Mouse (Mus musculus): ENCODE measurements around the gene Prss37. TPM values are rescaled to one million over a fixed set of nuclear protein-coding genes. Genes with fewer than 3 reads are reported as not detected.

Gene Prss37
- polyA plus RNA-seq (2016; fragmentation: Nextera tagmentation; extraction: Ambion mirVana), result not detected in 2 replicates

GRCm38 (mm10) chr6:40519408-40519807, at the start of gene Prss37:
TSS of gene Prss37 (minus strand) at chr6:40519508.
- H3K9ac ChIP-seq, result no peak within 1 kb of the TSS
- no peak within 1 kb of the TSS for H3K27ac ChIP-seq (ENCODE audit: poor library complexity, severe bottlenecking)
- no peaks in the 10 kb centered on the region for H3K36me3 ChIP-seq
- WGBS, result 87% methylated on average over 1 of the region's 1 CpGs
- H3K9me3 ChIP-seq (replicated peaks), result no peaks in the 10 kb centered on the region
- no peak within 1 kb of the TSS for H3K4me3 ChIP-seq
- ATAC-seq (ENCODE audit: insufficient number of reproducible peaks, low FRiP score), result no peak
- H3K4me1 ChIP-seq (replicated peaks), result no peaks in the 10 kb centered on the region
- no peaks in the 10 kb centered on the region for H3K27me3 ChIP-seq (replicated peaks)
- H3K4me2 ChIP-seq, result no peak within 1 kb of the TSS

GRCm38 (mm10) chr6:40554950-40555349, 35.6 kb upstream of the Prss37 start, which contains the start of gene Olfr461:
TSS of gene Olfr461 (minus strand) at chr6:40555050.
- H3K4me2 ChIP-seq, result no peak within 1 kb of the TSS
- H3K36me3 ChIP-seq, result no peaks in the 10 kb centered on the region
- ATAC-seq (ENCODE audit: insufficient number of reproducible peaks, low FRiP score), result no peak
- no peaks in the 10 kb centered on the region for H3K4me1 ChIP-seq (replicated peaks)
- 70% methylated on average over 2 of the region's 2 CpGs for WGBS
- H3K27me3 ChIP-seq (replicated peaks), result no peaks in the 10 kb centered on the region
- H3K4me3 ChIP-seq, result no peak within 1 kb of the TSS
- H3K27ac ChIP-seq (ENCODE audit: poor library complexity, severe bottlenecking), result no peak within 1 kb of the TSS
- no peak within 1 kb of the TSS for H3K9ac ChIP-seq
- no peaks in the 10 kb centered on the region for H3K9me3 ChIP-seq (replicated peaks)

GRCm38 (mm10) chr6:40544690-40545089, 25.4 kb upstream of the Prss37 start:
- no peak for ATAC-seq (ENCODE audit: insufficient number of reproducible peaks, low FRiP score)
- no peaks in the 10 kb centered on the region for H3K27me3 ChIP-seq (replicated peaks)
- H3K36me3 ChIP-seq, result no peaks in the 10 kb centered on the region
- no peak overlapping the region for H3K4me2 ChIP-seq
- H3K27ac ChIP-seq (ENCODE audit: poor library complexity, severe bottlenecking), result no peak overlapping the region
- no peak overlapping the region for H3K4me3 ChIP-seq
- H3K9ac ChIP-seq, result no peak overlapping the region
- 76% methylated on average over 10 of the region's 10 CpGs for WGBS
- no peaks in the 10 kb centered on the region for H3K4me1 ChIP-seq (replicated peaks)
- H3K9me3 ChIP-seq (replicated peaks), result no peaks in the 10 kb centered on the region

GRCm38 (mm10) chr6:40493229-40493628, 26.1 kb downstream of the Prss37 start, which contains the start of gene Tas2r108:
TSS of gene Tas2r108 (plus strand) at chr6:40493529.
- no peaks in the 10 kb centered on the region for H3K9me3 ChIP-seq (replicated peaks)
- H3K4me2 ChIP-seq, result no peak within 1 kb of the TSS
- H3K36me3 ChIP-seq, result no peaks in the 10 kb centered on the region
- H3K9ac ChIP-seq, result no peak within 1 kb of the TSS
- H3K27me3 ChIP-seq (replicated peaks), result no peaks in the 10 kb centered on the region
- H3K4me3 ChIP-seq, result no peak within 1 kb of the TSS
- H3K4me1 ChIP-seq (replicated peaks), result no peaks in the 10 kb centered on the region
- WGBS, result 76% methylated on average over 3 of the region's 3 CpGs
- ATAC-seq (ENCODE audit: insufficient number of reproducible peaks, low FRiP score), result no peak
- H3K27ac ChIP-seq (ENCODE audit: poor library complexity, severe bottlenecking), result no peak within 1 kb of the TSS

- H3K4me3 ChIP-seq, result no peak within 1 kb of the TSS
- H3K9me3 ChIP-seq (replicated peaks), result no peaks in the 10 kb centered on the region
- no peaks in the 10 kb centered on the region for H3K36me3 ChIP-seq
- H3K27ac ChIP-seq (ENCODE audit: poor library complexity, severe bottlenecking), result no peak within 1 kb of the TSS
- no peak within 1 kb of the TSS for H3K9ac ChIP-seq
- no peaks in the 10 kb centered on the region for H3K27me3 ChIP-seq (replicated peaks)
- no peak for ATAC-seq (ENCODE audit: insufficient number of reproducible peaks, low FRiP score)
- no peaks in the 10 kb centered on the region for H3K4me1 ChIP-seq (replicated peaks)
- no peak within 1 kb of the TSS for H3K4me2 ChIP-seq
Observed at GRCm38 (mm10) chr6:40490933-40491332, 28.4 kb downstream of the Prss37 start, which contains the start of gene Tas2r137. TSS of gene Tas2r137 (plus strand) at chr6:40491233.

GRCm38 (mm10) chr6:40482318-40482717, 37.0 kb downstream of the Prss37 start:
- no peaks in the 10 kb centered on the region for H3K27me3 ChIP-seq (replicated peaks)
- WGBS, result 89% methylated on average over 5 of the region's 5 CpGs
- no peaks in the 10 kb centered on the region for H3K4me1 ChIP-seq (replicated peaks)
- no peak overlapping the region for H3K27ac ChIP-seq (ENCODE audit: poor library complexity, severe bottlenecking)
- H3K4me3 ChIP-seq, result no peak overlapping the region
- no peaks in the 10 kb centered on the region for H3K9me3 ChIP-seq (replicated peaks)
- peaks cover 55% of the 10 kb centered on the region for H3K36me3 ChIP-seq
- no peak overlapping the region for H3K9ac ChIP-seq
- no peak overlapping the region for H3K4me2 ChIP-seq
- no peak for ATAC-seq (ENCODE audit: insufficient number of reproducible peaks, low FRiP score)

GRCm38 (mm10) chr6:40479705-40480104, 39.6 kb downstream of the Prss37 start:
- Histone ChIP-seq H3K27me3 (replicated peaks) (no peaks in the 10 kb centered on the region), H3K4me3 (no peak overlapping the region), H3K4me1 (replicated peaks) (no peaks in the 10 kb centered on the region), H3K27ac (ENCODE audit: poor library complexity, severe bottlenecking) (no peak overlapping the region), H3K9ac (no peak overlapping the region), H3K4me2 (no peak overlapping the region), H3K36me3 (peaks cover 66% of the 10 kb centered on the region), H3K9me3 (replicated peaks) (no peaks in the 10 kb centered on the region)
- ATAC-seq (ENCODE audit: insufficient number of reproducible peaks, low FRiP score), result no peak
- WGBS, result 80% methylated on average over 1 of the region's 1 CpGs

- ATAC-seq (ENCODE audit: insufficient number of reproducible peaks, low FRiP score), result no peak
- H3K4me2 ChIP-seq, result no peak overlapping the region
- peaks cover 55% of the 10 kb centered on the region for H3K36me3 ChIP-seq
- no peak overlapping the region for H3K9ac ChIP-seq
- 85% methylated on average over 4 of the region's 4 CpGs for WGBS
- H3K4me1 ChIP-seq (replicated peaks), result peaks cover 4% of the 10 kb centered on the region
- H3K27me3 ChIP-seq (replicated peaks), result no peaks in the 10 kb centered on the region
- H3K9me3 ChIP-seq (replicated peaks), result no peaks in the 10 kb centered on the region
- no peak overlapping the region for H3K27ac ChIP-seq (ENCODE audit: poor library complexity, severe bottlenecking)
- H3K4me3 ChIP-seq, result no peak overlapping the region
Observed at GRCm38 (mm10) chr6:40476132-40476531, 43.2 kb downstream of the Prss37 start.

- Histone ChIP-seq H3K4me1 (replicated peaks) (peaks cover 4% of the 10 kb centered on the region), H3K9me3 (replicated peaks) (no peaks in the 10 kb centered on the region), H3K9ac (peak overlapping the region; percentile 84), H3K4me3 (peak overlapping the region; percentile 70), H3K4me2 (peak overlapping the region; percentile 80), H3K36me3 (peaks cover 30% of the 10 kb centered on the region), H3K27ac (ENCODE audit: poor library complexity, severe bottlenecking) (peak overlapping the region; percentile 93), H3K27me3 (replicated peaks) (no peaks in the 10 kb centered on the region)
- WGBS, result under 1% methylated on average over 7 of the region's 7 CpGs
- no peak for ATAC-seq (ENCODE audit: insufficient number of reproducible peaks, low FRiP score)
Observed at GRCm38 (mm10) chr6:40471720-40472010, 47.6 kb downstream of the Prss37 start.

GRCm38 (mm10) chr6:40470916-40471719, 48.2 kb downstream of the Prss37 start, which contains the start of gene Ssbp1:
TSS of gene Ssbp1 (plus strand) at chr6:40471352.
- H3K9me3 ChIP-seq (replicated peaks), result no peaks in the 10 kb centered on the region
- peak within 1 kb of the TSS; percentile 93 for H3K27ac ChIP-seq (ENCODE audit: poor library complexity, severe bottlenecking)
- peak within 1 kb of the TSS; percentile 70 for H3K4me3 ChIP-seq
- peaks cover 4% of the 10 kb centered on the region for H3K4me1 ChIP-seq (replicated peaks)
- peak within 1 kb of the TSS; percentile 84 for H3K9ac ChIP-seq
- under 1% methylated on average over 54 of the region's 54 CpGs for WGBS
- peaks cover 26% of the 10 kb centered on the region for H3K36me3 ChIP-seq
- H3K27me3 ChIP-seq (replicated peaks), result no peaks in the 10 kb centered on the region
- peak; percentile 94 for ATAC-seq (ENCODE audit: insufficient number of reproducible peaks, low FRiP score)
- H3K4me2 ChIP-seq, result peak within 1 kb of the TSS; percentile 80

- H3K36me3 ChIP-seq, result no peaks in the 10 kb centered on the region
- no peak for ATAC-seq (ENCODE audit: insufficient number of reproducible peaks, low FRiP score)
- H3K4me1 ChIP-seq (replicated peaks), result no peaks in the 10 kb centered on the region
- no peak overlapping the region for H3K4me2 ChIP-seq
- no peak overlapping the region for H3K9ac ChIP-seq
- no peak overlapping the region for H3K4me3 ChIP-seq
- 47% methylated on average over 6 of the region's 6 CpGs for WGBS
- H3K27me3 ChIP-seq (replicated peaks), result no peaks in the 10 kb centered on the region
- H3K9me3 ChIP-seq (replicated peaks), result no peaks in the 10 kb centered on the region
- H3K27ac ChIP-seq (ENCODE audit: poor library complexity, severe bottlenecking), result no peak overlapping the region
Observed at GRCm38 (mm10) chr6:40465710-40466109, 53.6 kb downstream of the Prss37 start.
